Mouse (Mus musculus) hindbrain, embryonic 13.5 days (tissue): Measurements from ENCODE around the gene Akt1s1. TPM values are rescaled to one million over a fixed set of nuclear protein-coding genes. Genes with fewer than 3 reads are reported as not detected.

Source experiments
- ATAC-seq: fragments of 200-750 bp; cut with Nextera tagmentation; 2 replicates; pipeline ENCODE4 v1.8.0; 2017; ENCODE audit warnings: moderate TSS enrichment; ENCODE audit not compliant: low FRiP score
- H3K27ac ChIP-seq: fragments of 300-500 bp; sonication (generic); 2 replicates; pipeline ENCODE4 v1.5.1; 2015; ENCODE audit warnings: inconsistent platforms, mild to moderate bottlenecking, moderate library complexity
- H3K27me3 ChIP-seq: fragments of 300-500 bp; sonication (generic); 2 replicates; pipeline ENCODE4 v1.6.1; 2015; ENCODE audit warnings: mild to moderate bottlenecking, inconsistent platforms
- H3K36me3 ChIP-seq: fragments of 300-500 bp; sonication (generic); 2 replicates; pipeline ENCODE4 v1.6.1; 2015; ENCODE audit warnings: mild to moderate bottlenecking, inconsistent platforms
- H3K4me1 ChIP-seq: fragments of 300-500 bp; sonication (generic); replicated peaks from 2 replicates; pipeline ENCODE4 v1.6.1; 2015; ENCODE audit warnings: inconsistent platforms
- H3K4me2 ChIP-seq: fragments of 300-500 bp; sonication (generic); 2 replicates; pipeline ENCODE4 v1.6.1; 2015; ENCODE audit warnings: inconsistent platforms, mild to moderate bottlenecking, moderate library complexity
- H3K4me3 ChIP-seq: fragments of 300-500 bp; sonication (generic); 2 replicates; pipeline ENCODE4 v1.5.1; 2015; ENCODE audit warnings: mild to moderate bottlenecking, inconsistent platforms
- H3K9ac ChIP-seq: fragments of 300-500 bp; sonication (generic); 2 replicates; pipeline ENCODE4 v1.6.1; 2015; ENCODE audit warnings: mild to moderate bottlenecking, inconsistent platforms
- H3K9me3 ChIP-seq: fragments of 300-500 bp; sonication (generic); 2 replicates; pipeline ENCODE4 v1.6.1; 2016; ENCODE audit warnings: inconsistent platforms
- WGBS: fragments of 180-500 bp; shearing (Covaris S2); methylation state at CpG from one replicate; pipeline ENCODE4 v1.1.7; 2015; 5-methylcytosine and 5-hydroxymethylcytosine counted together
- polyA plus RNA-seq: library from polyadenylated mRNA; unstranded; fragments of >200 nt; fragmentation: Nextera tagmentation; extraction: Ambion mirVana; gene quantifications from 2 replicates; pipeline ENCODE4 v1.2.1, GENCODE M21; 2015

Akt1s1 gene
- polyA plus RNA-seq, 1 experiment from 2014 or later = 93.7 TPM

DNA sequence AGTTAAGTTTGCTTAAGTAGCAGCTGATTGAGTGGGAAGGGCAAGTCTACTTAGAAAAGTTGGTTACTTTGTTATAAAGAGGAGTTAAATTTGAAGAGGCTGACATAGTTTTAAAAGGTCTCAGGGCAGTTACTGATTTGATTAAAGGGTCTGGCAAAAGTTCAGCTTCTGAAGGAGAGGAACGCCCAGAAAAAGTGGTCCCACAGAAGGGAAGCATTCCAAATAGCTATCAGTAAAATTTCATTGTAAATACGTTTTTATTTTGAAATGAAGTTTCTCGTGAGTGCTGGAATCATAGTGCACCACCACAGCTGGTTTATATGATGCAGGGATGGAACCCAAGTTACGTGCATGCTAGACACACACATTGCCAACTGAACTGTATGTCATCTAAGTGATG lies 16.0 kb upstream of the Akt1s1 start:
- Histone ChIP-seq H3K4me3 (no peak overlapping the region), H3K4me1 (no peaks in the 10 kb centered on the region), H3K9ac (no peak overlapping the region), H3K36me3 (peaks cover 46% of the 10 kb centered on the region), H3K4me2 (no peak overlapping the region), H3K9me3 (no peaks in the 10 kb centered on the region), H3K27ac (no peak overlapping the region), H3K27me3 (no peaks in the 10 kb centered on the region)
- 81% methylated on average over 4 of the region's 4 CpGs for WGBS
- ATAC-seq = no peak

DNA sequence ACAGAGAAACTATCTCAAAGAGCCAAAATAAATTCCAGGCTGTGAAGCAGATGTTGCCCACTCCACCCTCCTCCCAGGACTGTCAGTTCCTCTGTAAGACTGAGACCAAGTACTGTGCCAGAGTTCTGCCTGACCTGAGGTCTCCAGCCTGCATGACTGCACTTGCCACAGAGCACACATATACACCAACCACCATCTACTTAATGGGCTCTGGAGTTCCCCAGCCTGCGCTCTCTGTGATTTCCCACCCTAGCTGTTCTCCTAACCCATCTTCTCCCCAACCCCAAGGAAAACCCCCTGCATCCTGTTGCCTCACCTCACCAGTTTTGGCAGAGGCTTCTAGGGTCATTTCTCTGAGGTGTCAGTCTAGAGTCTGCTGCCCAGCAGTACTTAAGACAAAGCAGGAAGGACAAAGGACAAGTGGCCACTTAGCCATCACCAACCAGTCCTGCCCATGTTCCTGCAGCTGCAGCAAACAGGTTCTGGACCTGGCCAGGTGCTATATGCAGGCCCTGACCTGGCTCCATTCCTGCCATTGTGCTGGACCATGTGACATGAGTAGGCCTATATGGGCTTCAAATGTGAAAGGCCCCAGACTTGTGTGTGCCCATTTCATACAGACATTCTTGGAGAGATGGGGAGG lies 13.3 kb upstream of the Akt1s1 start:
- no peak for ATAC-seq
- no peak overlapping the region for H3K4me2 ChIP-seq
- H3K36me3 ChIP-seq = peaks cover 21% of the 10 kb centered on the region
- no peak overlapping the region for H3K9ac ChIP-seq
- peaks cover 17% of the 10 kb centered on the region for H3K4me1 ChIP-seq
- H3K27ac ChIP-seq = no peak overlapping the region
- H3K4me3 ChIP-seq = no peak overlapping the region
- WGBS = 82% methylated on average over 1 of the region's 1 CpGs
- no peaks in the 10 kb centered on the region for H3K9me3 ChIP-seq
- H3K27me3 ChIP-seq = peaks cover 25% of the 10 kb centered on the region

DNA sequence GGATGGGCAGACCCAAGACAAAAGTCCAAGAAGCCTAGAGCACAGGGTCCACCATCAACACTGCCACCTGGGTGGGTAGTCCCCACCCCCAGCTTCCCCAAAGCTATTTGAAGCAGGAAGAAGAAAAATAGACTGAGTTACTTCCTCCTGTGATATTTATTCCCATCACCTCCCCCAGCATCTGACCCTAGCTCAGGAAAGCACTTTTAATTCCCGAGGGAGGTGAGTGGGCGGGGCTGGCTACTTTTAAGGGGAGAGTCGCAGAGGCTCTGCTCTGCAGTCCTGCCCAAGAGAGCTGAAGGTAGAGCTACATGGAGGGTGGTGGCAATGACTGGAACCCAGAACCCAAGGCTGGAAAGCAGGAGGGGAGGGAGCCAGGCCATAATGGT lies 12.8 kb upstream of the Akt1s1 start:
- 54% methylated on average over 3 of the region's 3 CpGs for WGBS
- Histone ChIP-seq H3K9ac (no peak overlapping the region), H3K9me3 (no peaks in the 10 kb centered on the region), H3K36me3 (peaks cover 21% of the 10 kb centered on the region), H3K4me2 (no peak overlapping the region), H3K27me3 (peaks cover 30% of the 10 kb centered on the region), H3K4me3 (no peak overlapping the region), H3K4me1 (peaks cover 19% of the 10 kb centered on the region), H3K27ac (no peak overlapping the region)
- no peak for ATAC-seq

DNA sequence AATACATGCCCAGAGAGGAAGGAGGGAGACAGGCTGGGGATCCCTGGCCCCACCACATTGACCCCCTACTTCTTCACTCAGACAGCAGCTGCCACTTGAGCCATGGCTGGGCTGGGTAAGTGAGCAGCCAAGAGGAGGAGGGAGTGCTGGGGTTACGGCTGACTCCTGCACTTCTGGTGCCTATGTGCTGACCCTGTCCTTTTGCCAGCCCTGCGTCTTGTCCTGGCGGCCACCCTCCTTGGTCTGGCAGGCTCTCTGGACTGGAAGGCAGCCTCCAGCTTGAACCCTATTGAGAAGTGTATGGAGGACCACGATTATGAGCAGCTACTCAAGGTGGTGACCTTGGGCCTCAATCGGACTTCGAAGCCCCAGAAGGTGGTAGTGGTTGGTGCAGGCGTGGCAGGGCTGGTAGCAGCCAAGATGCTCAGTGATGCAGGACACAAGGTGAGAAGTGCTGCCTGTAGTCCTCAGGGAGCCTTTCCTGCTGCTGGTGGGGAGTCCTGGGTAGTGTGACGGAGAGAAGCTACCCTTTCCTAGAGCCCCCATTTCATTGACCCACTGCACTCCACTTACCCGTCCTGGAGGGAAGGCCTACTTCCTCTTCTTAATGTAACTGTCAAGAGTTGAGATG lies 12.3 kb upstream of the Akt1s1 start:
- Histone ChIP-seq H3K4me2 (no peak overlapping the region), H3K4me1 (peaks cover 19% of the 10 kb centered on the region), H3K27me3 (peaks cover 35% of the 10 kb centered on the region), H3K36me3 (peaks cover 21% of the 10 kb centered on the region), H3K9me3 (no peaks in the 10 kb centered on the region), H3K27ac (no peak overlapping the region), H3K9ac (no peak overlapping the region), H3K4me3 (no peak overlapping the region)
- 85% methylated on average over 9 of the region's 9 CpGs for WGBS
- no peak for ATAC-seq

DNA sequence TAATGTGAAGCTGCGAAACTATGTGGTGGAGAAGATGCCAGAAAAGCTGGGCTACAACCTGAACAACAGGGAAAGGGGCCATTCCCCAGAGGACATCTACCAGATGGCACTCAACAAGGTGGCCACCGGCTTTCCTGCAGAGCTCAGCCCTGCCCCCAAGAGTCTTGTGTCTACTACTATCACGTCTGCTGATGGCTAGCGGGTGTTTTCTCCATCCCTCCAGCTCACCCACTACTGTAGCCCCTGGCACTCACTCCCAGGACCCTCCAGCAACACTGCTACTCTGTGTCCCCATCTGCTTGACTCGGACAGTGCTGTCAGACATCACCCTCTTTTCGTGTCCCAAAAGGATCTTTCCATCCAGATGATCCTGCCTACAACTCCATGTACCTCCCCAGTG lies 10.7 kb upstream of the Akt1s1 start:
- Histone ChIP-seq H3K4me3 (no peak overlapping the region), H3K4me2 (no peak overlapping the region)
- WGBS = 85% methylated on average over 6 of the region's 6 CpGs

DNA sequence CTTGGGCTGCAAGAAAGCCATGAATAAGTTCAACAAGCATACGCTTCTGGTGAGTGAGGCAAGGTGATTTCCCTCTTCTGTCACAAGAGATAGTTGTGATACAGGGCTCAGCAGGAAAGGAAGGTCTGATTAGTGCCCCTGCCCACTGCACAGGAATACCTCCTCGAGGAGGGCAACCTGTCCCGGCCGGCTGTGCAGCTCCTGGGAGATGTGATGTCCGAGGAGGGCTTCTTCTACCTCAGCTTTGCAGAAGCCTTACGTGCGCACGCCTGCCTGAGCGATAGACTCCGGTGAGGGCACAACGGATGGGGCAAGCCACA lies 9.7 kb upstream of the Akt1s1 start:
- Histone ChIP-seq H3K27me3 (peaks cover 46% of the 10 kb centered on the region), H3K9me3 (no peaks in the 10 kb centered on the region), H3K27ac (no peak overlapping the region), H3K9ac (peak overlapping the region; percentile 69), H3K36me3 (peaks cover 39% of the 10 kb centered on the region), H3K4me1 (peaks cover 19% of the 10 kb centered on the region), H3K4me3 (peak overlapping the region; percentile 36), H3K4me2 (peak overlapping the region; percentile 59)
- no peak for ATAC-seq
- 36% methylated on average over 11 of the region's 11 CpGs for WGBS

More for the DNA sequence above, 10.7 kb upstream of the Akt1s1 start:
- peaks cover 19% of the 10 kb centered on the region for H3K4me1 ChIP-seq
- H3K9me3 ChIP-seq = no peaks in the 10 kb centered on the region
- no peak overlapping the region for H3K27ac ChIP-seq
- peaks cover 28% of the 10 kb centered on the region for H3K36me3 ChIP-seq
- H3K9ac ChIP-seq = no peak overlapping the region
- H3K27me3 ChIP-seq = peaks cover 46% of the 10 kb centered on the region
- ATAC-seq = no peak

DNA sequence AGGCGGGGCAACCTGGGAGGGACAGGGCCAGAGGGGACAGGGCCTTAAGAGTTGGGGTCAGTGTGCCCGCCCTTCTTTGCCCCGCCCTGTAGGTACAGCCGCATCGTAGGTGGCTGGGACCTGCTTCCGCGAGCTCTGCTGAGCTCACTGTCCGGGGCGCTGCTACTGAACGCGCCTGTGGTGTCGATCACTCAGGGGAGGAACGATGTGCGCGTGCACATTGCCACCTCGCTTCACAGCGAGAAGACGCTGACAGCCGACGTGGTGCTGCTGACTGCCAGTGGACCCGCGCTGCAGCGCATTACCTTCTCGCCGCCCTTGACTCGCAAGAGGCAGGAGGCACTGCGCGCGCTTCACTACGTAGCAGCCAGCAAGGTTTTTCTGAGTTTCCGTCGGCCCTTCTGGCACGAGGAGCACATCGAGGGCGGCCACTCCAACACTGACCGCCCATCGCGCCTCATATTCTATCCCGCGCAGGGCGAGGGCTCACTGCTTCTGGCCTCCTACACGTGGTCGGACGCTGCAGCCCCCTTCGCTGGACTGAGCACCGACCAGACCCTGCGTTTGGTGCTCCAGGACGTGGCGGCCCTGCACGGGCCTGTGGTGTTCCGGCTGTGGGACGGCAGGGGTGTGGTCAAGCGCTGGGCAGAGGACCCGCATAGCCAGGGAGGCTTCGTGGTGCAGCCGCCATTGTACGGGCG lies 9.2 kb upstream of the Akt1s1 start:
- WGBS = under 1% methylated on average over 58 of the region's 58 CpGs
- H3K9ac ChIP-seq = peak overlapping the region; percentile 69
- H3K27me3 ChIP-seq = peaks cover 46% of the 10 kb centered on the region
- H3K4me2 ChIP-seq = peak overlapping the region; percentile 59
- peaks cover 19% of the 10 kb centered on the region for H3K4me1 ChIP-seq
- H3K27ac ChIP-seq = no peak overlapping the region
- H3K9me3 ChIP-seq = no peaks in the 10 kb centered on the region
- peak; percentile 62 for ATAC-seq
- H3K36me3 ChIP-seq = peaks cover 44% of the 10 kb centered on the region
- peak overlapping the region; percentile 36 for H3K4me3 ChIP-seq

DNA sequence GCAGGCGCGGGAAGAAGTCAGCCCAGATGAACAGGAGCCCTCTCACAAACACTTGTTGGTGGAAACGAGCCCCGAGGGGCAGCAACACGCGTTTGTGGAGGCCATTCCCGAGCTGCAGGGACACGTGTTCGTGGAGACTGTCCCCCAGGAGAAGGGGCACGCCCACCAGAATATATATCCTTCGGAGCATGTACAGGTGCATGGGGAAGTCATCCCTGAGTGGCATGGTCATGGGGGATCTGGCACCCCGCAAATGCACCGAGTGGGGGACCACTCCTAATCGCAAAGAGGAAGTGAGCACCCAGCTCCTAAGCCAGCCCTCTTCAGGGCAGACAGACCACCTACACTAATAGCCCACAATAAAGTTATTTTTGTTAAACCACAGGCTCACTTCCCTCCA lies 8.4 kb upstream of the Akt1s1 start:
- no peak overlapping the region for H3K4me3 ChIP-seq
- H3K9ac ChIP-seq = peak overlapping the region; percentile 69
- no peak for ATAC-seq
- H3K9me3 ChIP-seq = no peaks in the 10 kb centered on the region
- WGBS = 52% methylated on average over 14 of the region's 14 CpGs
- H3K4me2 ChIP-seq = peak overlapping the region; percentile 59; the same call in 1 of the 2 replicates
- H3K36me3 ChIP-seq = peaks cover 52% of the 10 kb centered on the region
- no peak overlapping the region for H3K27ac ChIP-seq
- H3K27me3 ChIP-seq = peaks cover 46% of the 10 kb centered on the region
- peaks cover 19% of the 10 kb centered on the region for H3K4me1 ChIP-seq

DNA sequence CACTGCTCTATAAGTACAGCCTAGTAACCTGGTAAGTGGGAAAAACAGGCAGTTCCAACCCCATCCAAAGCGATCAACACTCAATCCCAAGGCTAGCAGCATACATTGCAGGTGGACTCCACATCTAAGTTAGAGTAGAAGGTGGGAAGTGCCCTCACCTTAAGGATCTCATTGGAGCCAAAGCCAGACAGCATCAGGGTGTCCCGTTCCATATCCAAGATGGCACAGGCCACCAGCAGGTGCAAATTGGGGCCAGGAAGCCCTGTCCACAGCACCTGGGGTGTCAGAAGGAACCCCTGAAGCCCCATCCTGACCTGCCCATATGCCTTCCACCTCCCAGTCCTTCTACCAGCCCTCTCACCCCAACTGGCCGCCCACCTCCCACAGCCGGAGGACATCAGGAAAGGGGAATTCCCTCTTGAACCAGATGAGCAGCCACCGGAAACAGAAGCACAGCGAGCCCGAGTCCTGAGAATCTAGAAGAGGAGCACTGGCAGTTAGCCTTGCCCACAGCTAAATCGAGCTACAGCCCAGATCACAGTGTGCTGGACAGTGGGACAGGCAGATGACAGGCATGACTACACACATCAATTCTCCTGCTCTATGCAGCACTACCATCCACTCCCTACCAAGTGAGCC lies 6.8 kb upstream of the Akt1s1 start:
- ATAC-seq = no peak
- 94% methylated on average over 8 of the region's 8 CpGs for WGBS
- H3K36me3 ChIP-seq = peaks cover 67% of the 10 kb centered on the region

DNA sequence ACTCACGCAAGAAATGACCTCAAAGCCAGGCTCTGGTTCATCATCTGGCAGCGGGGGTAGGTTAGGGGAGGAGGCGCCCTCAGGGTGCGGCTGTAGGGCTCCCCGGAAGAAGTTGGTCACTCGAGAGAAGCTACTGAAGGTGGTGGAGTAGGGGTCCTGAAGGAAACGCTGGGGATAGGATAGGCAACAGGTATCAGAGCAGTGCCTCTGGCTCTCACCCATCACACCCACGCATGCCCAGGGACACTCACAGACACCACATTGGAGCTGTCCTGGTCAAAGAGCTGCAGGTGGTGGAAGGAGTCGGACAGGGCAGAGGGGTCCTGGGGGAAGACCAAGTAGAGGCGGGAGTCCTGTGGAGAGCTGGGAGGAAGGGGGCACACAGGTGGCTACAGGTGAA lies 3.8 kb upstream of the Akt1s1 start:
- H3K9me3 ChIP-seq = no peaks in the 10 kb centered on the region
- H3K4me1 ChIP-seq = peaks cover 23% of the 10 kb centered on the region
- H3K27me3 ChIP-seq = peaks cover 26% of the 10 kb centered on the region
- no peak overlapping the region for H3K9ac ChIP-seq
- no peak overlapping the region for H3K4me3 ChIP-seq
- no peak overlapping the region for H3K4me2 ChIP-seq
- no peak for ATAC-seq
- peaks cover 68% of the 10 kb centered on the region for H3K36me3 ChIP-seq
- 96% methylated on average over 10 of the region's 10 CpGs for WGBS
- H3K27ac ChIP-seq = no peak overlapping the region

More for the DNA sequence above, 6.8 kb upstream of the Akt1s1 start:
- Histone ChIP-seq H3K9me3 (no peaks in the 10 kb centered on the region), H3K4me3 (no peak overlapping the region), H3K4me2 (no peak overlapping the region), H3K4me1 (peaks cover 24% of the 10 kb centered on the region), H3K27me3 (peaks cover 46% of the 10 kb centered on the region), H3K9ac (no peak overlapping the region), H3K27ac (no peak overlapping the region)

DNA sequence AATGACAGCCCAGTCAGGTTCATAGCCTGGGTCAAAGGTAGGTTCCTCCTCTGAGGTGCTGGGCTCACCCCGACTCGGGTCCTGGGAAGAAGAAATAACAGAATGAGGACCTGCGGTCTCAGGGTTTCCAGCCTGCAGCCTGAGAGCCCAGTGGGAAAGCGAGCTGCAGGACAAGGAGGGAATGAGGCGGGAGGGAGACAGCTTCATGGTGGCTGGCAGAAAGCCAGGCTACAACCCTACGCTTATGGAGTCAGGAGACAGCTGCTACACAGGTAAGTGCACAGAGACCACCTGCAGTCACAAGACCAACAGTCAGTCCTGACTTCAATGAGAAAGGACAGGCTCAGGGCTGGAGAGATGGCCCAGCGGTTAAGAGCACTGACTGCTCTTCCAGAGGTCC lies 2.0 kb upstream of the Akt1s1 start:
- H3K36me3 ChIP-seq = peaks cover 58% of the 10 kb centered on the region
- H3K27me3 ChIP-seq = peaks cover 8% of the 10 kb centered on the region
- no peaks in the 10 kb centered on the region for H3K9me3 ChIP-seq
- H3K27ac ChIP-seq = no peak overlapping the region
- ATAC-seq = no peak
- H3K4me3 ChIP-seq = peak overlapping the region; percentile 2; the same call in 1 of the 2 replicates
- H3K9ac ChIP-seq = no peak overlapping the region
- 0 out of 2 replicates have a peak overlapping the region, but pooled peaks have one; percentile 8 for H3K4me2 ChIP-seq
- H3K4me1 ChIP-seq = peaks cover 31% of the 10 kb centered on the region
- WGBS = 92% methylated on average over 7 of the region's 7 CpGs

DNA sequence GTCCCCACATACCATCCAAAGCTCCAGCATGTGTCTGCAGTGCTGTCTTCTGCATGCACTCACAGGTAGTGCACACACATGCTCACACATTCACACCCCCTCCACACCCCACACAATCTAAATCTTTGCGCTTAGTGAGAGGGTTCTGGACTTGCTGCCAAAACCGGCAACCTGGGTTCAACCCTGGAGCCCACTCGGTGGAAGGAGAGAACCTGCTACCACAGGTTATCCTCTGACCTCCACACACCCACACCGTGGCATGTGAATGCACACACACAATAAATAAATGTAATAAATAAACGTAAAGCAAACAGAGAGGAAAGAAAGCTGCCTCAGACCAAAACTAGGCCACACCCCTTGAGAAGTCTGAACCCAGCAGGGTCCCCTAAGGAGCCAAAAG lies 1.0 kb upstream of the Akt1s1 start:
- Histone ChIP-seq H3K4me1 (peaks cover 40% of the 10 kb centered on the region), H3K36me3 (peaks cover 55% of the 10 kb centered on the region)

More for the DNA sequence above, 1.0 kb upstream of the Akt1s1 start:
- Histone ChIP-seq H3K4me3 (peak overlapping the region; percentile 78), H3K27me3 (no peaks in the 10 kb centered on the region), H3K9ac (peak overlapping the region; percentile 77), H3K9me3 (no peaks in the 10 kb centered on the region), H3K4me2 (peak overlapping the region; percentile 86), H3K27ac (peak overlapping the region; percentile 98)
- no peak for ATAC-seq
- WGBS = 81% methylated on average over 5 of the region's 5 CpGs
